Mouse (Mus musculus) G1E (cell line): ENCODE measurements at regions not wholly inside any gene's neighbourhood (a gene's known extent, or its start where the extent isn't known, plus 50 kb on each side); places are given as distances from the start of the nearest gene placed in this dataset.

ENCODE experiments used
- ATAC-seq: 2 replicates; pipeline ENCODE4 v1.8.0; 2016; ENCODE audit warnings: mild to moderate bottlenecking; ENCODE audit not compliant: insufficient number of reproducible peaks, poor library complexity, low FRiP score, severe bottlenecking; ENCODE audit errors: extremely low read depth
- DNase-seq: peaks from one replicate; pipeline ENCODE4 v3.0.0; 2012; ENCODE audit warnings: low spot score
- H3K27me3 ChIP-seq: 2 replicates; pipeline ENCODE4 v1.6.1; 2012; ENCODE audit warnings: mild to moderate bottlenecking, low read length, inconsistent platforms; ENCODE audit not compliant: insufficient read depth
- H3K36me3 ChIP-seq: replicated peaks from 2 replicates; pipeline ENCODE3; 2012; ENCODE audit warnings: mild to moderate bottlenecking, inconsistent platforms
- H3K4me1 ChIP-seq: 2 replicates; pipeline ENCODE4 v1.6.1; 2012; ENCODE audit warnings: low read depth, low read length, inconsistent platforms, mixed read lengths; ENCODE audit not compliant: insufficient read depth
- H3K4me3 ChIP-seq: 2 replicates; pipeline ENCODE4 v1.5.1; 2012; ENCODE audit warnings: low read depth, mild to moderate bottlenecking, inconsistent platforms, low read length, moderate library complexity, mixed read lengths
- H3K9me3 ChIP-seq: replicated peaks from 2 replicates; pipeline ENCODE4 v1.6.1; 2012; ENCODE audit warnings: inconsistent platforms
- CTCF ChIP-seq: IDR thresholded peaks from 2 replicates; pipeline ENCODE4 v1.5.1; 2012; ENCODE audit warnings: low read depth, low read length, inconsistent platforms, mixed read lengths
- GATA1 ChIP-seq: IDR thresholded peaks from 2 replicates; pipeline ENCODE4 v1.6.1; 2012; ENCODE audit warnings: borderline replicate concordance, low read length, inconsistent platforms, mixed read lengths
- GATA2 ChIP-seq: IDR thresholded peaks from 2 replicates; pipeline ENCODE4 v1.6.1; 2012; ENCODE audit warnings: low read depth, low read length, inconsistent platforms, borderline replicate concordance
- POLR2AphosphoS5 ChIP-seq: IDR thresholded peaks from 2 replicates; pipeline ENCODE4 v1.6.1; 2012; ENCODE audit warnings: low read depth, low read length, inconsistent platforms; ENCODE audit not compliant: insufficient replicate concordance
- TAL1 ChIP-seq: conservative IDR thresholded peaks from 2 replicates; pipeline ENCODE4 v1.6.1; 2012; ENCODE audit warnings: low read depth, low read length, inconsistent platforms, mixed read lengths

- TF ChIP-seq POLR2AphosphoS5 (no peak), CTCF (no peak), GATA1 (no peak), GATA2 (no peak), TAL1 (no peak)
- ATAC-seq (no peak), DNase-seq (no peak)
- no peaks in the 10 kb centered on the region for H3K36me3 ChIP-seq
- H3K4me1 ChIP-seq = no peaks in the 10 kb centered on the region
- peaks cover 69% of the 10 kb centered on the region for H3K9me3 ChIP-seq
- no peaks in the 10 kb centered on the region for H3K27me3 ChIP-seq
- no peak overlapping the region for H3K4me3 ChIP-seq
These were observed 440.4 kb upstream of the Zdhhc25 start for GRCm38 (mm10) chr15:88159618-88160170.

DNA sequence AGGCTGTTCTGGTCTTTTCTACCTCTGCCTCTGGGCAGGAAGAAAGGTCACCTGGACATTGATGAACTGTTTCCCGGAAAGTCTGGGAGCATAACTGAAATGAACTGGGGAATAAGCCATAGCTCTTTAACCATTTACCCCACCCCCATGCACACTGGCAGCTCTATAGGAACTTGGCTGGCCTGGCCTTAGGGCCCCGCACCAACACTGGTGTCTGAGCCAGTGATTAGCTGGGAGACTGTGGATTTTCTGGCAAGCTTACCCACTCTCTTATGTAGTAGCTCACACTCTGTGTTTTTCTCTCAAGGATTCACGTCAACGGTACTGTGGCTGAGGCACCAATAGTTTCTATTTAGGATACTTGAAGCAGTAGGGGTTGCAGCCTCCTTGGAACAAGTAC lies 439.8 kb upstream of the Zdhhc25 start:
- H3K27me3 ChIP-seq = no peaks in the 10 kb centered on the region
- no peak overlapping the region for H3K4me3 ChIP-seq
- no peak for DNase-seq
- no peak for ATAC-seq
- no peaks in the 10 kb centered on the region for H3K4me1 ChIP-seq
- H3K9me3 ChIP-seq = peaks cover 67% of the 10 kb centered on the region
- H3K36me3 ChIP-seq = no peaks in the 10 kb centered on the region
- TF ChIP-seq TAL1 (no peak), POLR2AphosphoS5 (no peak), CTCF (no peak), GATA1 (no peak), GATA2 (no peak)

DNA sequence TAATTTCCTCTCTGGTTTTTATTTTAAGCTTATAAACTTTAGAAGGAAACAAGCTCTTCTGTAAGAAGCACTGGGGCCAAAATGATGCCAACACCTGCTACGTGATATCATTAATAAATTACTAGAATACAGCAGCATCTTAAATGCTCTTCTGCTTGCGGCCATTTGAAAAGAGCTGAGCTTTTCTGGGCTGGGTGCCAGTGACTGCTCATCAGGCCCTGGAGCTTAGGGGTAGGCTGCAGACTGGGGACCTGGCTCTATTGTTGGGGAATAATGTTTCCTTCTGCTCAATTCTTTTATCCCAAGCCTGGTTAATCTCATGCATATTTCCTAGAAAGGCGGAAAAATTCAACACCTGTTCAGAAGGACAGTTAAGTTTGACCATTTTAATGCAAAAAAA lies 436.7 kb upstream of the Zdhhc25 start:
- H3K9me3 ChIP-seq = peaks cover 58% of the 10 kb centered on the region
- H3K36me3 ChIP-seq = no peaks in the 10 kb centered on the region
- ATAC-seq (no peak), DNase-seq (no peak)
- TF ChIP-seq POLR2AphosphoS5 (no peak), GATA1 (no peak), GATA2 (no peak), TAL1 (no peak), CTCF (no peak)
- H3K4me3 ChIP-seq = no peak overlapping the region
- no peaks in the 10 kb centered on the region for H3K27me3 ChIP-seq
- no peaks in the 10 kb centered on the region for H3K4me1 ChIP-seq

- DNase-seq = no peak
- no peaks in the 10 kb centered on the region for H3K4me1 ChIP-seq
- TF ChIP-seq GATA1 (no peak), CTCF (no peak), TAL1 (no peak), GATA2 (no peak), POLR2AphosphoS5 (no peak)
- H3K4me3 ChIP-seq = no peak overlapping the region
- ATAC-seq = no peak
- no peaks in the 10 kb centered on the region for H3K27me3 ChIP-seq
- H3K9me3 ChIP-seq = peaks cover 59% of the 10 kb centered on the region
- no peaks in the 10 kb centered on the region for H3K36me3 ChIP-seq
These were observed 425.8 kb upstream of the Zdhhc25 start for GRCm38 (mm10) chr15:88174326-88174725.

DNA sequence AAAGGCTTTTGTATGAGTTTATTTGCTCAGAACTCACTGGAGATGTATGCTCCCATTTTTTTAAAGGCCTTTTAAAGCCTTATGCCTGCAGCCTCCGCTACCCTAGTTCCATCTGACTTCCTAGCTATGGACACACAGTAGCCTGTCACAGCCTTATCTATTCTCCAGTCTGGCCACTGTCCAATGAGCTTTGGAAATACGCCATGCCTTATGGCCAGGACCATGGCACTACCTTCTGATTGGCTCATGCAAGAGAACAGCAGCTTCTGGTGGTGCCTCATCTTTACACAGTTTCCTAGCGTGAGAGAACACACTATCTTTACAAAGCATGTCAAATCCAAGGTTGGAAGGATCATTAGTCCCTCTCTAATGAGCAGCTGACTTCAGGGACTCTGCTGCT lies 424.1 kb upstream of the Zdhhc25 start:
- H3K9me3 ChIP-seq = peaks cover 68% of the 10 kb centered on the region

GRCm38 (mm10) chr15:88196539-88196938 lies 403.6 kb upstream of the Zdhhc25 start:
- Histone ChIP-seq H3K9me3 (peaks cover 60% of the 10 kb centered on the region), H3K4me3 (no peak overlapping the region), H3K4me1 (no peaks in the 10 kb centered on the region), H3K36me3 (no peaks in the 10 kb centered on the region), H3K27me3 (no peaks in the 10 kb centered on the region)
- no peak for TF ChIP-seq POLR2AphosphoS5
- TF ChIP-seq CTCF = no peak
- TF ChIP-seq GATA1 = no peak
- no peak for TF ChIP-seq GATA2
- no peak for ATAC-seq
- no peak for DNase-seq

More for the DNA sequence above, 424.1 kb upstream of the Zdhhc25 start:
- ATAC-seq (no peak), DNase-seq (no peak)
- H3K27me3 ChIP-seq = no peaks in the 10 kb centered on the region
- no peak overlapping the region for H3K4me3 ChIP-seq
- TF ChIP-seq GATA1 (no peak), POLR2AphosphoS5 (no peak), CTCF (no peak), TAL1 (no peak), GATA2 (no peak)
- H3K4me1 ChIP-seq = no peaks in the 10 kb centered on the region
- no peaks in the 10 kb centered on the region for H3K36me3 ChIP-seq
